Mouse (Mus musculus) hindbrain, postnatal 0 days (tissue): ENCODE measurements around the gene Psma7. TPM values are rescaled to one million over a fixed set of nuclear protein-coding genes. Genes with fewer than 3 reads are reported as not detected.

ENCODE experiments used
- ATAC-seq: fragments of 200-750 bp; cut with Nextera tagmentation; 2 replicates; pipeline ENCODE4 v1.8.0; 2017; ENCODE audit warnings: mild to moderate bottlenecking, moderate TSS enrichment, moderate library complexity
- DNase-seq: peaks from one replicate; pipeline ENCODE4 v3.0.0-alpha.2; 2015; ENCODE audit warnings: low spot score
- H3K27ac ChIP-seq: fragments of 300-500 bp; sonication (generic); 2 replicates; pipeline ENCODE4 v1.5.1; 2014; ENCODE audit warnings: mild to moderate bottlenecking
- H3K27me3 ChIP-seq: fragments of 300-500 bp; sonication (generic); 2 replicates; pipeline ENCODE4 v1.6.1; 2014; ENCODE audit warnings: low read length, mixed read lengths; ENCODE audit not compliant: insufficient read depth
- H3K36me3 ChIP-seq: fragments of 300-500 bp; sonication (generic); 2 replicates; pipeline ENCODE4 v1.6.1; 2014; ENCODE audit warnings: low read length, mixed read lengths; ENCODE audit not compliant: insufficient read depth
- H3K4me1 ChIP-seq: fragments of 300-500 bp; sonication (generic); 2 replicates; pipeline ENCODE4 v1.6.1; 2014; ENCODE audit warnings: antibody characterized with exemption, low read length, mixed read lengths; ENCODE audit not compliant: insufficient read depth
- H3K4me2 ChIP-seq: fragments of 300-500 bp; sonication (generic); 2 replicates; pipeline ENCODE4 v1.6.1; 2014; ENCODE audit warnings: low read depth, mild to moderate bottlenecking, low read length, moderate library complexity, mixed read lengths
- H3K4me3 ChIP-seq: fragments of 300-500 bp; sonication (generic); 2 replicates; pipeline ENCODE4 v1.5.1; 2014; ENCODE audit warnings: low read length
- H3K9ac ChIP-seq: fragments of 300-500 bp; sonication (generic); replicated peaks from 2 replicates; pipeline ENCODE4 v1.6.1; 2014; ENCODE audit warnings: mild to moderate bottlenecking, low read length, moderate library complexity, mixed read lengths
- H3K9me3 ChIP-seq: fragments of 300-500 bp; sonication (generic); 2 replicates; pipeline ENCODE4 v1.6.1; 2016; ENCODE audit warnings: low read length, mixed read lengths
- CTCF ChIP-seq: IDR thresholded peaks from 2 replicates; pipeline ENCODE4 v1.5.1; 2016; ENCODE audit warnings: antibody characterized with exemption, control low read depth, low read depth
- WGBS: fragments of 180-500 bp; shearing (Covaris S2); extraction: QIAGEN DNeasy Blood & Tissue Kit; methylation state at CpG from one replicate; pipeline ENCODE4 v1.1.7; 2014; 5-methylcytosine and 5-hydroxymethylcytosine counted together
- polyA plus RNA-seq: library from polyadenylated mRNA; unstranded; fragments of >200 nt; fragmentation: Nextera tagmentation; extraction: Ambion mirVana; gene quantifications from 2 replicates; pipeline ENCODE4 v1.2.1, GENCODE M21; 2015
- total RNA-seq: library from RNA; depleted of rRNA; stranded (reverse); fragments of >200 nt; gene quantifications from 2 replicates; pipeline ENCODE4 v1.2.3, GENCODE M21; 2014; rRNA removed

Gene Psma7
- total and polyA plus RNA-seq, 2 experiments from 2014 or later = 196 to 585 TPM

- Histone ChIP-seq H3K9ac (no peak overlapping the region), H3K27me3 (no peaks in the 10 kb centered on the region), H3K4me3 (no peak overlapping the region), H3K27ac (no peak overlapping the region), H3K36me3 (no peaks in the 10 kb centered on the region), H3K9me3 (no peaks in the 10 kb centered on the region), H3K4me1 (no peaks in the 10 kb centered on the region), H3K4me2 (no peak overlapping the region)
- no peak for DNase-seq
- no peak for ATAC-seq
- TF ChIP-seq CTCF = no peak
- WGBS = 73% methylated on average over 10 of the region's 10 CpGs
Observed at GRCm38 (mm10) chr2:179986437-179987022, 55.7 kb downstream of the Psma7 start.

Other genes starting within 250 kb of the Psma7 start
- 12.1 and 13.6 TPM in 2 replicates for gene Taf4, start 65.8 kb downstream of the Psma7 start, total RNA-seq
- 2.5 and 3.0 TPM in 2 replicates for gene Taf4, start 65.8 kb downstream of the Psma7 start, polyA plus RNA-seq
- gene Lsm14b, start 17.4 kb downstream of the Psma7 start, total RNA-seq = 88.2 and 102 TPM in 2 replicates
- gene Lsm14b, start 17.4 kb downstream of the Psma7 start, polyA plus RNA-seq = 21.0 and 21.3 TPM in 2 replicates
- 80.7 and 100 TPM in 2 replicates for gene Ss18l1, start 76 bp upstream of the Psma7 start, total RNA-seq
- gene Ss18l1, start 76 bp upstream of the Psma7 start, polyA plus RNA-seq = 34.2 and 37.2 TPM in 2 replicates
- 17.2 and 17.3 TPM in 2 replicates for gene Mtg2, start 28.2 kb upstream of the Psma7 start, total RNA-seq
- gene Mtg2, start 28.2 kb upstream of the Psma7 start, polyA plus RNA-seq = 23.3 and 23.9 TPM in 2 replicates
- gene Hrh3, start 62.1 kb upstream of the Psma7 start, total RNA-seq = 5.9 and 11.4 TPM in 2 replicates
- 3.4 and 3.6 TPM in 2 replicates for gene Hrh3, start 62.1 kb upstream of the Psma7 start, polyA plus RNA-seq
- 39.2 and 44.0 TPM in 2 replicates for gene Osbpl2, start 76.9 kb upstream of the Psma7 start, total RNA-seq
- 56.0 and 57.9 TPM in 2 replicates for gene Osbpl2, start 76.9 kb upstream of the Psma7 start, polyA plus RNA-seq
- 107 and 119 TPM in 2 replicates for gene Adrm1, start 129.1 kb upstream of the Psma7 start, total RNA-seq
- gene Adrm1, start 129.1 kb upstream of the Psma7 start, polyA plus RNA-seq = 207 and 210 TPM in 2 replicates
- 10.3 and 16.5 TPM in 2 replicates for gene Lama5, start 183.4 kb upstream of the Psma7 start, total RNA-seq
- 2.7 and 3.5 TPM in 2 replicates for gene Lama5, start 183.4 kb upstream of the Psma7 start, polyA plus RNA-seq
- gene Rps21, start 214.9 kb upstream of the Psma7 start, total RNA-seq = 752 and 857 TPM in 2 replicates
- gene Rps21, start 214.9 kb upstream of the Psma7 start, polyA plus RNA-seq = 445 and 465 TPM in 2 replicates
- gene Cables2, start 231.1 kb upstream of the Psma7 start, total RNA-seq = 56.8 and 60.5 TPM in 2 replicates
- 25.1 and 26.4 TPM in 2 replicates for gene Cables2, start 231.1 kb upstream of the Psma7 start, polyA plus RNA-seq
- not detected in 2 replicates for gene Rbbp8nl, start 247.4 kb upstream of the Psma7 start, total RNA-seq
- not detected in 2 replicates for gene Rbbp8nl, start 247.4 kb upstream of the Psma7 start, polyA plus RNA-seq